Mouse (Mus musculus): Measurements from ENCODE around the gene Sh3bp1.
"Not testable (repeated sequence)": the region's sequence is repeated elsewhere in the genome, so short reads cannot be mapped to it uniquely, and the experiment has no call there.

Sh3bp1 gene

DNA sequence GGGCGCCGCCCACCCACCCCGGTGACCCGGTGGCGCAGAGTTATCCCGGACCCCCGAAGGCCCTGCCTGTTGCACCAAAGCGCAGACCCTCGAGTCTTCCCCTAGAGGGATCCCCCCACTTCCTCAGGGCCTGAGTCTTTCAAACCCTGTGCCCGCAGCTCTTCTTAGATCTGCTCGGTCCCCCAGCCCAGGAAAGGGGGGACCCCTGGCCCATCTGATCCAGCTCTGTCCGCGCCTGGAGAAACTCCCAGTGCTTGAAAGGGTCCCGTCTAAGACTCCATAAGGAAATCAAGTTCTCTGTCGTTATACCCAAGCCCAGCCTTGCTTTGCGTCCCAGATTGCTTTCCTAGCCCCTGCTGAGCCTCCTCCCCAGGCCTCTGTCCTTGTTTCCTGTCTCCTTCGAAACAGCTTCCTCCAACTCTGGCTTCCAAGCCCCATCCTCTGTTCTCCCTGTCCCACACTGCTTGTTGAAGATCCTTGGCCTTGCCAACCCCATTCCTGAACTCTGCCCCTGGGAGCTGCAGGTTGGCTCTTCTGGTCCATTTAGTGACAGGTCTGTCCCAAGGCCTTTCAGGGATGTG, 21.7 kb upstream of the Sh3bp1 start:
- in situ Hi-C loops (cut with MboI, MseI): no loop called here

DNA sequence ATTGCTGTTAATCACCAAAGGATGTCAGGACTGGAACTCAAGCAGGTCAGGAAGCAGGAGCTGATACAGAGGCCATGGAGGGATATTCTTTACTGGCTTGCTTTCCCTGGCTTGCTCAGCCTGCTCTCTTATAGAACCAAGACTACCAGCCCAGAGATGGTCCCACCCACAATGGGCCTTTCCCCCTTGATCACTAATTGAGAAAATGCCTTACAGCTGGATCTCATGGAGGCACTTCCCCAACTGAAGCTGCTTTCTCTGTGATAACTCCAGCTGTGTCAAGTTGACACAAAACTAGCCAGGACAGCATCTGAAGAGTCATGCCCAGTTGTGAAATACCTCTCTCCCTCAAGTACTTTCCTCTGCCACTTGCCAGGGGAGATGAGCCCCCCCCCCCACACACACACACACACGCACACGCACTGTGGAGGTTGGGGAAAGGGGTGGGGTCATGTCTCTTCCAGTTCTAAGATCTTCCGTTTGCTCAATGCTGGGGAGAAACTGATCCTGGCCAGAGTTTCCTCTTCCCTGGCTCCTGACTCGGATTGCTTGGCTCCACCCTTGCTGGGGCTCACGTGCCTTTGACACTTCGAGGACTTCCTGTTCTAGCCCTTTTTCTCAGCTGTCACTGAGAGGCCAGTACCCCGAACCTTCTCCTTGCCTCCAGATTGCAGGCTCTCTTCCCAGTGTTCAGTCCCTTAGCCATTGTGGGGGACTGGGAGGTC, 20.6 kb upstream of the Sh3bp1 start:
- in situ Hi-C loops (cut with MboI, MseI): not testable (repeated sequence)

GRCm38 (mm10) chr15:78880432-78880831, 19.1 kb upstream of the Sh3bp1 start:
- in situ Hi-C loops (cut with MboI, MseI): no loop called here

- in situ Hi-C loops (cut with MboI, MseI): no loop called here
Measured at GRCm38 (mm10) chr15:78881828-78882227, 17.7 kb upstream of the Sh3bp1 start.

GRCm38 (mm10) chr15:78889401-78889853, 10.1 kb upstream of the Sh3bp1 start:
- in situ Hi-C loops (cut with MboI, MseI): no loop called here

DNA sequence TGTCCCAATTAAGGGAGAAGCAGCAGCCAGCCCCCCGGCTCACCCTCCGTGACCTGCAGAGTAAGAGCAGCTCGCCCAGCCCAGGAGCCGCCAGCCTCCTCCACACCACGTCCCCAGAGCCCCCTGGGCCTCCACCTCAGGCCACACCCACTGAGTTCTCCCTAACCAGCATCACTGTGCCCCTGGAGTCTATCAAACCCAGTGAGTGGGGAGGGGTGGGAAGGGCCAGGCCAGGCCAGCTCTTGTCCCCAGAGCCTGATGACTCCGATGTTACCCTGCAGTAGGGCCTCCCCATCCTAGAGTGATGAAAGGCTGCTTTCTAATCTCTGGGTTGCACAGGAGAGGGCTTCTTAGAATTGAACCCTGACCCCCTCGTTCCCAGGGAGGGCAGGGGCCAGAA, 7.1 kb upstream of the Sh3bp1 start:
- in situ Hi-C loops (cut with MboI, MseI): no loop called here

DNA sequence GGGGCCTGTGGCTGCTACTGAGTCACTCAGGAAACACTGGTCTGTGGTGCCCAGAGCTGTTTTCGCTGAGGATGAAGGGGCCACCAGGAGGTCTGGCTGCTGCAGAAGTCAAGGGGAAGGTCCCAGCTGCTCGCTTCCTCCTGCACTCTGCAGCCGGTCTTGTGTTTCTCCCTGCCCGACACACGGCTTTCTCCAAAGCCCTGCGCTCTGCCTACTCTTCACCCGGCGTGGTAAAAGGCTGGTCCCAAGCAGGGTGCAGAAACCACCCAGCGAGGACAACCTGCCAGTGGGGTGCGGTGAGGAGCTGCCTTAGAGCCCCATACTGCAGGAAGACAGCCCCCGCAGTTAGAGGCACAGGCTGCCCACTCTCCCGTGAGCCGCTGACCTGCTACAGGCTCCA, 4.8 kb upstream of the Sh3bp1 start:
- in situ Hi-C loops (cut with MboI, MseI): no loop called here

DNA sequence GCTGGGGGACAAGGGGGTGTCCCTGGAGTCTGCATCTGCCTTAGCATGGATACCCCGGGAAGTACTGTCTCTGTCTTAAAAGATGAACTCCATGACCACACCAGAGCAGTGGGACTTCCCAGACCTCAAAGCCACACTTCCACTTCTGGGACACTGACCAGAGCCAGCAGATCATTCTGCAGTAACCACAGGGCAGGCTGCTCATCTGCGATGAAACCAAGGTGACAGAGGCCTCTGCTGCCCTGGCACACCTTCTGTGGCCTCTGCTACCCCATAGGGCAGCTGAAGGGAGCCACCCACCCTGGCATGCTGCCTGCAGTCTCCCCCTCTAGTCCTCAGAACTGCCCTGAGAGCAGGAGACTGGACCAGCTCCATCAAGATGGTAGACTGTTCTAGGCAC, 3.8 kb upstream of the Sh3bp1 start:
- in situ Hi-C loops (cut with MboI, MseI): no loop called here

- in situ Hi-C loops (cut with MboI, MseI): no loop called here
Measured at GRCm38 (mm10) chr15:78896149-78896548, 3.4 kb upstream of the Sh3bp1 start.

DNA sequence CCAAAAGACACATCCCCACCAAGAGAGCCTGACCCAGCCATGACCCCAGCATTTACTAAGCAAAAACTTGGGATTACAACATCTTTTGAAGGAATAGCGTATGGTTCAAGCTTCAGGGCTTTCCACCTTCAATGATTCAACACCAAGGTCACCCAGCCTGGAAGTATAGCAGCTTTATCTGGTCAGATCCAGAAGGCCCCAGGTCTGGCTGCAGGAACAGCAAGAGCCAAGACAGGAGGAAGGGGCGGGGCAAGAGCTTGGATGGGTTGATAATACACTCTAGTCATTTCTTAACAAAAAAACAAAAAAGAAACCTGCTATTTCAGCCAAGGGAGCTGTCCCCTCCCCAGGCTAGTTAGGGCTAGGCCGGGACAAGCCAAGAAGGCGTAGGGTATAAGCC, 2.1 kb upstream of the Sh3bp1 start:
- in situ Hi-C loops (cut with MboI, MseI): no loop called here

DNA sequence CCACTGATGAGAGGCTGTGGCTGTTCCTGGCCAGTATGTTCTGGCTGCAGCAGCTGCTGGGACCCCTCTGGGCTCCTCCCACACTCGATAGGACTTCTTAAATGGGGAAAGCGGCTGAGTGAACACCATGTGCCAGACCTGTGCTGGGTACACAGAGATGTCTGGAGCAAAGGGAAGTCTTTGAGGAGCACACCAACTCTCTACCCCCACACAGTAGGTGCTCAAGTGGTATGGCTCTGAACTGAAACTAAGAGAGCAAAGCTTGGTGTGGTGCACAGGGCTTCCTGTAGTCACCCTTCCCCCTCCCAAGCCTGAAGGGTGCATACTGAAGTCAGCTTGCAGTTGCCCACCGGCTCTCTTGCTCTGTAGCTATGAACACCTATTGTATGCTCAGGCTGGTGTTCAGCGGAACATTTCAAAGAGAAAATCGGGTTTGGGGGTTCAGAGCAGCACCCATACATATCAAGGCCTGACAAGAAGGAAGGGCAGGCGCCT, 1.0 kb upstream of the Sh3bp1 start:
- in situ Hi-C loops (cut with MboI, MseI): no loop called here

DNA sequence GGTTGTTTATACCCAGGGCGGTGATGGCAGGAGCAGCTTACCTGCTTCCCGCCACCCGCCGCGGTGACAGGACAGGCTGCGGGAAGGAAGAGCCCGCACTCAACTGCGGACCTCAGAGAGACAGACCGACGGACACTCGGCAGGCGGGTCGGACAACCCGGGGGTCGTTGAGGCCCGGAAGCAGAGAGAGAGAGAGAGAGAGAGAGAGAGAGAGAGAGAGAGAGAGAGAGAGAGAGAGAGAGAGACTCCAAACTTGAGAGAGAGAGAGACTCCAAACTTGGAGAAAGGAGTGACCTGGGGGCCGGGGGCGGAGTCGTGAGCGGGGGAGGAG, 194 bp upstream of the Sh3bp1 start, which contains the start of gene Gm49510:
Gm49510 (plus strand) TSS at position 259 of the 331 bp plus-strand sequence.
- in situ Hi-C loops (cut with MboI, MseI): no loop called here

GRCm38 (mm10) chr15:78900585-78901421, 1.2 kb downstream of the Sh3bp1 start:
- in situ Hi-C loops (cut with MboI, MseI): no loop called here

DNA sequence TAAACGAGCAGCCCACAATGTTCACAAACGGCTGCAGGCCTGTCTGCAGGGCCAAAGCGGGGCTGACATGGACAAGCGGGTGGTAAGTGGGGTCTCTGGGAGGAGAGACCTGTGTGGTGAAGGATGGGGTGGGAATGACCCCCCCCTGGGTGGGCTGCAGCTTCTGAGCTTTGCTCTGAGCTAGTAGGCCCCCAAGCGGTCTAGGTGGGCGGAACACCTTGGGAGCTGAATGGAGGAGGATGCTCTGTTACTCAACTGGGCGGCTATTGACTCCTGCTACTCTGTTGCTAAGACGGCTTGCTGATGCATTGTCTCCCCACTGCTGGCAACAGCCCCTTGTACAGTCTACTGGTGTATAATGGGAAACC, 1.8 kb downstream of the Sh3bp1 start:
- in situ Hi-C loops (cut with MboI, MseI): no loop called here

GRCm38 (mm10) chr15:78903243-78903642, 3.7 kb downstream of the Sh3bp1 start:
- in situ Hi-C loops (cut with MboI, MseI): no loop called here

DNA sequence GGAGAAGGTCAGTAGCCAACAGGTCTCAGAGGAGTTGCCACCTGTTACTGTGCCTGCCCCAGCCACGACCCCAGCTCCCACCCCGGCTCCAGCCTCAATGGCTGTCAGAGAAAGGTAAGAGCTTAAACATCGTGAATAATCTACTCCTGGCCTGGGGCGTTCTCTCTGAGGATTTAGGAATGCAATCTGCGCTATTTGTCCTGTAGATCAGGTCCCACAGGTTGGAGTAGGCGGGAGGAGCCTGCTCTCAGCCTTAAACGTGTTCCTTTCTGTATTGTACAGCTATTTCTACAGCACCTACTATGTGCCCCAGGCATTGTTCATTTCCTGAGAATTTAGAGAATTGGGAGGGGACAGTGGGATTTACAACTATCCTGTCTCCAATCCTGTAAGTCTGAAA, 8.8 kb downstream of the Sh3bp1 start:
- in situ Hi-C loops (cut with MboI, MseI): loop anchor here (5.0 kb wide), 1 partner anchor 779 kb away; the partner anchor contains the start of gene Josd1

GRCm38 (mm10) chr15:78908982-78909381, 9.4 kb downstream of the Sh3bp1 start:
- in situ Hi-C loops (cut with MboI, MseI): loop anchor here (5.0 kb wide), 1 partner anchor 778 kb away; the partner anchor contains the start of gene Josd1

- in situ Hi-C loops (cut with MboI, MseI): no loop called here
Measured at GRCm38 (mm10) chr15:78912040-78912439, 12.5 kb downstream of the Sh3bp1 start.

DNA sequence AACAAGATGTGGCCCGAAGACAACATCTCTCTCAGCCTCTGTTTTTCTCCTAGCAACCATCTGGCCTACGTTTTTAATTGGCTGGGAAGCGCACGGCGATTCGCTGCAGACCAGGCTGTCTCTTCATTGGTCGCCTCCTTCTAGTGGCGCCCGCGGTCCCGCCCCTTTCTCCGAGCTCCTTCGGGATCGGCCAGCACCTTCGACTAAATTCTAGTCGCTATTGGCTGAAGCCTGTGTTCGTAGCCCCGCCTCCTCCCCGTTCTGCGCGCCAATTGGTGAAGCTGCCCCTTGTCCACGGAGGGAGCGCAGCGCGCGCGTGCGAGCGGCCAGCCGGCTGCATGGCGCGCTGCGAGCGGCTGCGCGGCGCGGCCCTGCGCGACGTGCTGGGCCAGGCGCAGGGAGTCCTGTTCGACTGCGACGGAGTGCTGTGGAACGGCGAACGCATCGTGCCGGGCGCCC, 14.1 kb downstream of the Sh3bp1 start, which contains the start of gene Pdxp:
Pdxp (plus strand) TSS at position 288 of the 459 bp plus-strand sequence.
- in situ Hi-C loops (cut with MboI, MseI): no loop called here

GRCm38 (mm10) chr15:78914091-78914822, 14.7 kb downstream of the Sh3bp1 start:
- in situ Hi-C loops (cut with MboI, MseI): no loop called here
